Comparison of ENCODE assay signal across 8 mouse cellular contexts in the genomic region with DNA sequence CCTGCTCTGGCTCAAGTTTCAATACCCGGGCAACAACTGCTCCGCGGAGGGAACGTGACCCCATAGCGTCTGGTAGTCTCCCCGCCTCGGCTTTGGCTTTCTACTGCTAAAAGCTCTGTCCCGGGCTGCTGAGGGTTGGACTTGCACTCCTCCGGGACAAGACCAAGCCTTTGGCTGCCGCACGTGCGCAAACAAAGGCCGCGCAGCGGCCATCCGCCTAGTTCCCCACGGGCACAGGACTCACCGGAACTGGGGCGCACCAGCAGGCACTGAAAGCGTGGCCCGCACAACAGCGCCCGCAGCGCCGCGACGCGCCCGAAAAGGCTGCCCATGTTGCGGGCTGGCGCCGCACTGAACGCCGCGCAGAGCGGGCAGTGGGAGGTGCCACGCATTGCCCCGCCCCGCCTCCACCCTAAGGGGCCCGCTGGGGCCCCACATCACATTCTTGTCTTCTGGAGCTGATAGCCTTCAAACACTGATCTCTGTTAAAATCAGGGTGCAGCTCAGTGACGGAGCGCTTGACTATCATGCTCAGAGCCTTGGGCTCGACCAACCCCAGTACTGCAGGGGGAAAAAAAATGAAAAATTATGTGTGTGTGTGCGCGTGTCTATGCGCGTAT. TPM values are rescaled to one million over a fixed set of nuclear protein-coding genes. Genes with fewer than 3 reads are reported as not detected.
A peak's percentile ranks its signal among the peaks of the same experiment; 100 is the strongest.
DNase-seq lines count a peak whose midpoint lies in the region; ATAC-seq and TF ChIP-seq lines count a peak whose summit lies in the region.

A gene (minus strand): TSS at position 482 of the 620 bp plus-strand sequence.

- WGBS in intestine, embryonic 14.5 days: under 1% methylated on average over 47 of the region's 47 CpGs
- WGBS in midbrain, embryonic 11.5 days: 4% methylated on average over 47 of the region's 47 CpGs
- WGBS in spleen, adult 2 months: 2% methylated on average over 47 of the region's 47 CpGs

- peak; percentile 94 for DNase-seq in heart, adult 11 months
- no peak for DNase-seq in heart, adult 8-10 months (ENCODE audit: low spot score)
- peak; percentile 71 for DNase-seq in cerebellum, adult 9-10 months
- peak; percentile 89 for DNase-seq in intestine, embryonic 14.5 days (ENCODE audit: low spot score)
- DNase-seq in left cerebral cortex, postnatal 4 days: peak; percentile 61
- DNase-seq in midbrain, embryonic 11.5 days (ENCODE audit: low spot score, missing footprints): peak; percentile 98
- DNase-seq in spleen, adult 2 months (ENCODE audit: low read depth in 1 of 2, low spot score in 2 of 2): no peak

- H3K36me3 ChIP-seq in intestine, embryonic 14.5 days (ENCODE audit: control insufficient read depth, insufficient read depth, low read length): peaks cover 16% of the 10 kb centered on the region; the same call in 1 of the 2 replicates
- H3K36me3 ChIP-seq in midbrain, embryonic 11.5 days (ENCODE audit: control insufficient read depth, insufficient read depth, low read length): no peaks in the 10 kb centered on the region
- no peaks in the 10 kb centered on the region for H3K36me3 ChIP-seq in spleen, adult 2 months (ENCODE audit: control insufficient read depth, insufficient read depth, low read length)

- no peaks in the 10 kb centered on the region for H3K9me3 ChIP-seq in intestine, embryonic 14.5 days (ENCODE audit: control insufficient read depth, low read length)
- H3K9me3 ChIP-seq in midbrain, embryonic 11.5 days (ENCODE audit: control insufficient read depth, low read length): no peaks in the 10 kb centered on the region

- TF ChIP-seq POLR2A in spleen, adult 2 months (IDR thresholded peaks at IDR 0.05; ENCODE audit: low read depth, low read length): no peak

- peak within 1 kb of the TSS; percentile 66; the same call in 1 of the 2 replicates for H3K27ac ChIP-seq in intestine, embryonic 14.5 days (ENCODE audit: low read depth)
- no peak within 1 kb of the TSS; the same call in 1 of the 2 replicates for H3K27ac ChIP-seq in midbrain, embryonic 11.5 days (ENCODE audit: low read depth, low read length)
- no peak within 1 kb of the TSS for H3K27ac ChIP-seq in spleen, adult 2 months (ENCODE audit: insufficient read depth, low read length)

- peak within 1 kb of the TSS; percentile 79 for H3K9ac ChIP-seq in intestine, embryonic 14.5 days (ENCODE audit: low read length)
- H3K9ac ChIP-seq in midbrain, embryonic 11.5 days (ENCODE audit: low read length): peak within 1 kb of the TSS; percentile 90

- H3K4me1 ChIP-seq in intestine, embryonic 14.5 days (replicated peaks; ENCODE audit: control insufficient read depth, insufficient read depth, low read length): no peaks in the 10 kb centered on the region
- H3K4me1 ChIP-seq in midbrain, embryonic 11.5 days (ENCODE audit: control insufficient read depth, insufficient read depth, low read length): peaks cover 8% of the 10 kb centered on the region; the same call in 1 of the 2 replicates
- H3K4me1 ChIP-seq in spleen, adult 2 months (ENCODE audit: control insufficient read depth, insufficient read depth, insufficient read length): no peaks in the 10 kb centered on the region; the same call in 1 of the 2 replicates

- no peak for TF ChIP-seq CTCF in spleen, adult 2 months (IDR thresholded peaks at IDR 0.05; ENCODE audit: extremely low read depth, insufficient read depth, insufficient read length, insufficient replicate concordance)

- H3K27me3 ChIP-seq in intestine, embryonic 14.5 days (replicated peaks; ENCODE audit: control insufficient read depth, insufficient read depth, low read length): no peaks in the 10 kb centered on the region
- H3K27me3 ChIP-seq in midbrain, embryonic 11.5 days (ENCODE audit: control insufficient read depth, insufficient read depth, low read length): no peaks in the 10 kb centered on the region
- H3K27me3 ChIP-seq in spleen, adult 2 months (ENCODE audit: control insufficient read depth, insufficient read depth, low read length): no peaks in the 10 kb centered on the region

- intact Hi-C loops in left cerebral cortex, postnatal 4 days (cut with DNase I): no loop called here

- peak; percentile 86 for ATAC-seq in frontal cortex, adult (ENCODE audit: low TSS enrichment)
- peak; percentile 69 for ATAC-seq in intestine, embryonic 14.5 days (replicated peaks; ENCODE audit: low FRiP score, low TSS enrichment, low read depth)
- peak; percentile 73 for ATAC-seq in midbrain, embryonic 11.5 days (ENCODE audit: low FRiP score)

- H3K4me2 ChIP-seq in intestine, embryonic 14.5 days (ENCODE audit: low read length): peak within 1 kb of the TSS; percentile 72
- H3K4me2 ChIP-seq in midbrain, embryonic 11.5 days: peak within 1 kb of the TSS; percentile 78

- H3K4me3 ChIP-seq in intestine, embryonic 14.5 days (ENCODE audit: low read depth, low read length): peak within 1 kb of the TSS; percentile 62
- H3K4me3 ChIP-seq in midbrain, embryonic 11.5 days (ENCODE audit: low read depth, low read length): peak within 1 kb of the TSS; percentile 60
- H3K4me3 ChIP-seq in spleen, adult 2 months (ENCODE audit: extremely low read depth, insufficient read depth, insufficient read length): peak within 1 kb of the TSS; percentile 56; the same call in 1 of the 2 replicates

RNA-seq across cellular contexts. Expression of the gene that starts here (rescaled TPM):
- total RNA-seq in heart, adult 8-10 months (2022): 1 to 10 TPM; 5.0 to 7.6 (median 5.9) TPM
- 118 and 122 TPM in 2 replicates for polyA plus RNA-seq in intestine, embryonic 14.5 days (2014; fragmentation: Nextera tagmentation; extraction: Ambion mirVana)
- 1 to 10 TPM; 8.9 to 9.6 TPM for total RNA-seq in left cerebral cortex, postnatal 4 days (2021)
- 51.5 and 57.7 TPM in 2 replicates for polyA plus RNA-seq in midbrain, embryonic 11.5 days (2014; fragmentation: Nextera tagmentation; extraction: Ambion mirVana)
- 13.7 and 17.7 TPM in 2 replicates for polyA plus RNA-seq in spleen, adult 2 months (2012; rRNA removed)

Comparison
In these comparisons a context has a peak if more than half of its experiments do, and no peak if none do; other contexts are left out.
1. DNase-seq: peak in heart, adult 11 months (single experiment), cerebellum, adult 9-10 months (single experiment), intestine, embryonic 14.5 days (single experiment), left cerebral cortex, postnatal 4 days (single experiment) and midbrain, embryonic 11.5 days (single experiment); none in heart, adult 8-10 months (single experiment) and spleen, adult 2 months (0 of 2).
2. Peak in every context shown above with its lines, with median percentiles within 50 percentile points of each other: ATAC-seq and H3K4me3 ChIP-seq.